In the genomic region with DNA sequence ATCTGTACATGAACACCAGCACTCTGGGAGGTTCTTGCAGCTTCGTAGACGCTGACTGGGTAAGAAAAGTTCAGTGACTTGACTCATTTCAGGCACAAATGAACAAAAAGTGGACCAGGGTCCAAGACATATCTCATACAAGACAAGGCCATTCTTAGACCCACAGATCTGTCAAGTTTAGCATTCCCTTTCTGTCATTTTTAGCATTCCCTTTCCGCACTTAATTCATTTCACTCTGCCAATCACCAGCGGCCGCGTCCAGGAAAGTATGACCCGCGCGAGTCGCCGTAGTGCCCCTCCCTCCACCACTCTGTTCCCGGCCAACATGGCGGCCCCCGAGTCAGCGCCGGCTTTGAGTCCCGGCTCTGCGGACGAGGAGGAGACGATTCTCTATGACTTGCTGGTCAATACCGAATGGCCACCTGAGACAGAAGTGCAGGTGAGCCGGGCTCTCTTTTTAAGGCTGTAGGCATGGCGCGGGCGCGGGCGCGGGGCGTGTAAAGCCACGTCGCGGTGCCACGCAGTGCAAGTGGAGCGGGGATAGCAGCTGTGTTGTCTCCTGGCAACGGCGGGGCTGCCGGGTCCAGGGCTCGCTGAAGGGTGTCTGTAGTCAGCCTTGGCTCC, we compare ENCODE assay signal across 8 mouse cellular contexts. TPM values are rescaled to one million over a fixed set of nuclear protein-coding genes. Genes with fewer than 3 reads are reported as not detected.
A peak's percentile ranks its signal among the peaks of the same experiment; 100 is the strongest.
DNase-seq lines count a peak whose midpoint lies in the region; ATAC-seq and TF ChIP-seq lines count a peak whose summit lies in the region.

Gene Nbas (plus strand): TSS at position 308 of the 624 bp plus-strand sequence.

- 2% methylated on average over 38 of the region's 38 CpGs for WGBS in hindbrain, postnatal 0 days

- H3K9me3 ChIP-seq in hindbrain, postnatal 0 days (ENCODE audit: low read length), result no peaks in the 10 kb centered on the region

- H3K4me3 ChIP-seq in gastrocnemius, adult 2 months, result peak within 1 kb of the TSS; percentile 99
- H3K4me3 ChIP-seq in hindbrain, postnatal 0 days (ENCODE audit: low read length), result peak within 1 kb of the TSS; percentile 96
- H3K4me3 ChIP-seq in left cerebral cortex, adult 2 months, result peak within 1 kb of the TSS; percentile 75

- DNase-seq in T-cell, adult 2 months (ENCODE audit: low spot score), result peak; percentile 66
- peak; percentile 84 for DNase-seq in cerebellum, postnatal 4 days (ENCODE audit: low spot score in 2 of 2)
- DNase-seq in gastrocnemius, adult 2 months, result peak; percentile 90
- DNase-seq in hindbrain, postnatal 0 days (ENCODE audit: low spot score), result peak; percentile 81
- DNase-seq in left cerebral cortex, adult 2 months (ENCODE audit: extremely low spot score in 1 of 2, low spot score in 2 of 2), result peak; percentile 89 to 93
- peak; percentile 91 to 93 for DNase-seq in right cerebral cortex, adult 2 months (ENCODE audit: low spot score in 2 of 2)
- peak; percentile 88 for DNase-seq in urinary bladder, postnatal 14 days (ENCODE audit: low spot score)

- peaks cover 10% of the 10 kb centered on the region; the same call in 1 of the 2 replicates for H3K4me1 ChIP-seq in hindbrain, postnatal 0 days (ENCODE audit: insufficient read depth, low read length)

- H3K4me2 ChIP-seq in hindbrain, postnatal 0 days (ENCODE audit: low read depth, low read length), result peak within 1 kb of the TSS; percentile 75

- peak within 1 kb of the TSS; percentile 80 for H3K9ac ChIP-seq in hindbrain, postnatal 0 days (replicated peaks; ENCODE audit: low read length)

- peak; percentile 96 for ATAC-seq in hindbrain, postnatal 0 days
- ATAC-seq in megakaryocyte, adult 5-6 weeks (ENCODE audit: poor library complexity, severe bottlenecking), result peak; percentile 96

- intact Hi-C loops in gastrocnemius, adult 2 months (cut with DNase I), result no loop called here
- intact Hi-C loops in left cerebral cortex, adult 2 months (cut with DNase I), result loop anchor here (2.0 kb wide), 1 partner anchor 20 kb away; the partner anchor contains the start of gene Ddx1

- H3K27me3 ChIP-seq in hindbrain, postnatal 0 days (ENCODE audit: insufficient read depth, low read length), result no peaks in the 10 kb centered on the region

- no peak for TF ChIP-seq CTCF in gastrocnemius, adult 2 months (IDR thresholded peaks at IDR 0.05)
- TF ChIP-seq CTCF in hindbrain, postnatal 0 days (IDR thresholded peaks at IDR 0.05; ENCODE audit: low read depth), result no peak
- TF ChIP-seq CTCF in left cerebral cortex, adult 2 months (IDR thresholded peaks at IDR 0.05), result no peak

- H3K36me3 ChIP-seq in hindbrain, postnatal 0 days (ENCODE audit: insufficient read depth, low read length), result no peaks in the 10 kb centered on the region

- peak within 1 kb of the TSS; percentile 84 for H3K27ac ChIP-seq in gastrocnemius, adult 2 months
- H3K27ac ChIP-seq in hindbrain, postnatal 0 days, result peak within 1 kb of the TSS; percentile 74
- H3K27ac ChIP-seq in left cerebral cortex, adult 2 months, result peak within 1 kb of the TSS; percentile 74

RNA-seq across cellular contexts. Expression of gene Nbas, which starts in this region (rescaled TPM):
- total RNA-seq in gastrocnemius, adult 2 months (2021), result 10 to 100 TPM; 20.3 to 25.1 TPM
- 47.8 and 48.1 TPM in 2 replicates for total RNA-seq in hindbrain, postnatal 0 days (2014; rRNA removed)
- polyA plus RNA-seq in hindbrain, postnatal 0 days (2015; fragmentation: Nextera tagmentation; extraction: Ambion mirVana), result 10.5 and 12.1 TPM in 2 replicates
- 10 to 100 TPM; 33.3 to 33.9 TPM for total RNA-seq in left cerebral cortex, adult 2 months (2021)
- total RNA-seq in megakaryocyte, adult 5-6 weeks (2015), result 7.3 and 9.6 TPM in 2 replicates
- 9.0 and 9.4 TPM in 2 replicates for total RNA-seq in megakaryocyte, adult 5-6 weeks (2017)

Comparison
In these comparisons a context has a peak if more than half of its experiments do, and no peak if none do; other contexts are left out.
1. Peak in every context shown above with its lines: DNase-seq, ATAC-seq, H3K4me3 ChIP-seq and H3K27ac ChIP-seq.